Mouse (Mus musculus): ENCODE measurements around the gene Twf2. TPM values are rescaled to one million over a fixed set of nuclear protein-coding genes. Genes with fewer than 3 reads are reported as not detected.

The Twf2 gene
- polyA plus RNA-seq (2014; fragmentation: Illumina TruSeq; extraction: RNeasy Lipid Tissue Mini Kit (QIAGEN cat#74804); ENCODE audit: low read depth, low replicate concordance), result not detected

GRCm38 (mm10) chr9:106202819-106203636 lies at the start of gene Twf2:
Gene Twf2 (plus strand): TSS chr9:106203108.

DNA sequence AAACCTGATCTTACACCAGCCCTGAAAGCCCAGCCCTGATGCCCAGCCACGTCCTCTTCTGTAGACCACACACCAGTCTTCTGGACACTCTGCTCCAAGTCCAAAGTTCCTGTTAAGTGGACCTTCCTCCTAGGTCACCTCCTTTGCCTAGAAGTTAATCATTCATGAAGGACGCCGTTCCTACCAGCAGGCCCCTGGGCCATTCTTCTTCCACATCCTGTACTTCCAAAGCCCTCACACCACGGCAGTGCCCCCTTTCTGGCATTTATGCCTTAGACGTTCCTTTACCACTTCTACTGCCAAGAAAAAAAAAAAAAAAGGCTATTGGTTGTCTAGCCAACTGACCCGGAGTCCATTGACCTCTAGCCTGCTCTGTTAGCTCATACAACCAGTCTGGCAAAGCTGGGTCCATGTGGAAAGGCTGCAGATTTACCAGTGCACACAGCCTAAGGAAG lies 44.8 kb upstream of the Twf2 start, which contains the start of gene Glyctk:
Glyctk (minus strand) TSS at position 102 of the 455 bp plus-strand sequence.

GRCm38 (mm10) chr9:106170556-106171345 lies 32.2 kb upstream of the Twf2 start, which contains the start of gene Wdr82:
Gene Wdr82 (plus strand): TSS chr9:106170928.

GRCm38 (mm10) chr9:106199535-106200272 lies 3.2 kb upstream of the Twf2 start, which contains the start of gene Ppm1m:
Gene Ppm1m (minus strand): TSS chr9:106199746.

DNA sequence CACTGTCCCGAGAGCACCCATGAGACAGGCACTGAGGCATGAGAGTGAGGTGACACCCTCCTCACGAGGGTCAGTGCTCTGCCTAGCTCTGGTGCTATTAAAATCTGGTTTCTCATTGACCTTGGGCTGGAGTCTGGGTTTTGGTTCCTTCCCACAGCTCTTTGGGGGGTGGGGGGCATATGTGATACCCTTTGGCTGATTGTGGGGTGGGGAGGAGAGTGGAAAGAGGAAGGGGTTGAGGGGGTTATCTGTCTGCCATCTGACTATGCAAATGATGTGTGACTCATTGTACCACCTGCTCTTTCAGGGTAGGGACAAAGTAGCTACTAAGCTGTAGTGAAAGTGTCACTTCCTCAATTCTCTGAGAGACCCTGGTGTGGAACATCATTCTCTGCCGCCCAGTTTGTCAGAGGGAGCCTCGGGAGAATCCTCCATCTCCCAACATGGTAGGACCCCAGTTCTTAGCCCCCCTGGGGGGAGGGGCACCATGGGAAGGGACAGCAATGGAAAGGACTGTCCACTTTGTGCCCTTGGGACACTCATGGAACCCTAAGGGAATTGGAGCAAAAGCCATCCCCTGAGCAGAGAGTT lies 19.4 kb downstream of the Twf2 start, which contains the start of gene Tlr9:
Tlr9 (plus strand) TSS at position 338 of the 591 bp plus-strand sequence.

Other genes starting within 250 kb of the Twf2 start
- gene Col6a5, start 242.5 kb upstream of the Twf2 start, polyA plus RNA-seq (2014; fragmentation: Illumina TruSeq; extraction: RNeasy Lipid Tissue Mini Kit (QIAGEN cat#74804); ENCODE audit: low read depth, low replicate concordance), result 10.2 TPM
- gene Col6a4, start 106.3 kb upstream of the Twf2 start, polyA plus RNA-seq (2014; fragmentation: Illumina TruSeq; extraction: RNeasy Lipid Tissue Mini Kit (QIAGEN cat#74804); ENCODE audit: low read depth, low replicate concordance), result 2.8 TPM
- gene Glyctk, start 45.0 kb upstream of the Twf2 start, polyA plus RNA-seq (2014; fragmentation: Illumina TruSeq; extraction: RNeasy Lipid Tissue Mini Kit (QIAGEN cat#74804); ENCODE audit: low read depth, low replicate concordance), result 1.6 TPM
- gene Wdr82, start 32.2 kb upstream of the Twf2 start, polyA plus RNA-seq (2014; fragmentation: Illumina TruSeq; extraction: RNeasy Lipid Tissue Mini Kit (QIAGEN cat#74804); ENCODE audit: low read depth, low replicate concordance), result 53.5 TPM
- 4.2 TPM for gene Ppm1m, start 3.4 kb upstream of the Twf2 start, polyA plus RNA-seq (2014; fragmentation: Illumina TruSeq; extraction: RNeasy Lipid Tissue Mini Kit (QIAGEN cat#74804); ENCODE audit: low read depth, low replicate concordance)
- gene Tlr9, start 19.5 kb downstream of the Twf2 start, polyA plus RNA-seq (2014; fragmentation: Illumina TruSeq; extraction: RNeasy Lipid Tissue Mini Kit (QIAGEN cat#74804); ENCODE audit: low read depth, low replicate concordance), result 0.06 TPM
- gene Alas1, start 45.5 kb downstream of the Twf2 start, polyA plus RNA-seq (2014; fragmentation: Illumina TruSeq; extraction: RNeasy Lipid Tissue Mini Kit (QIAGEN cat#74804); ENCODE audit: low read depth, low replicate concordance), result 30.3 TPM
- 4.0 TPM for gene Poc1a, start 78.0 kb downstream of the Twf2 start, polyA plus RNA-seq (2014; fragmentation: Illumina TruSeq; extraction: RNeasy Lipid Tissue Mini Kit (QIAGEN cat#74804); ENCODE audit: low read depth, low replicate concordance)
- gene Dusp7, start 165.5 kb downstream of the Twf2 start, polyA plus RNA-seq (2014; fragmentation: Illumina TruSeq; extraction: RNeasy Lipid Tissue Mini Kit (QIAGEN cat#74804); ENCODE audit: low read depth, low replicate concordance), result 1.4 TPM
- gene Rpl29, start 226.3 kb downstream of the Twf2 start, polyA plus RNA-seq (2014; fragmentation: Illumina TruSeq; extraction: RNeasy Lipid Tissue Mini Kit (QIAGEN cat#74804); ENCODE audit: low read depth, low replicate concordance), result 24.2 TPM
- 0.17 TPM for gene Acy1, start 235.2 kb downstream of the Twf2 start, polyA plus RNA-seq (2014; fragmentation: Illumina TruSeq; extraction: RNeasy Lipid Tissue Mini Kit (QIAGEN cat#74804); ENCODE audit: low read depth, low replicate concordance)
- 4.2 TPM for gene Abhd14b, start 244.4 kb downstream of the Twf2 start, polyA plus RNA-seq (2014; fragmentation: Illumina TruSeq; extraction: RNeasy Lipid Tissue Mini Kit (QIAGEN cat#74804); ENCODE audit: low read depth, low replicate concordance)
- gene Abhd14a, start 244.6 kb downstream of the Twf2 start, polyA plus RNA-seq (2014; fragmentation: Illumina TruSeq; extraction: RNeasy Lipid Tissue Mini Kit (QIAGEN cat#74804); ENCODE audit: low read depth, low replicate concordance), result 6.0 TPM